Mouse (Mus musculus) adrenal gland (tissue): Measurements from ENCODE around the gene Gpc1.

Source experiments
- intact Hi-C: fragments of 180-260 bp; cut with DNase I; formaldehyde crosslinking; loops from one replicate; pipeline ENCODE4 v1.15.1; 2025

Gene Gpc1

DNA sequence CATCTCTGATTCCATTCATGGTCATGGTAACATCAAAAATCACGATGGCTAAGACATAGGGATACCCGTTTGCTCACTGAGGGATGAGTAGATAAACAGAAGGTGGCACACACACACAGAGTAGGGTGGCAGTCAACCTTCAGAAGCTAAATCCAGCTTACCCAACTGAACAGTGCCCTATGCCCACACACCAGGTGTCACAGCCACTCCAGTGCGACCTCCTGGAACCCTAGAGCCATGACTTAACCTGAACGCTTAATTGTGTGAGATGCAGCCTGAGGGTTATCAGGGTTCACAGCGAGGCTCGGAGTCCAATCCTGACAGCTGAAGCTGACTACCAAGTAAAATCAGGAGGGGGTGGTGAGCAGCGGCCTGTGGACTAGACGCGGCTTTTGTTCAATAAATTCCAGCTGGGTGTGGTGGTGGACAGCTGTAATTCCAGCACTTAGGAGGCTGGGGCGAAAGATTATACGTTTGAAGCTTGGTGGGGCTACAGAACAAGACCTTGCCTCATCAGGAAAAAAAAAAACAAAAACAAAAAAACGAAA lies 46.1 kb downstream of the Gpc1 start:
- intact Hi-C loops, result no loop called here

DNA sequence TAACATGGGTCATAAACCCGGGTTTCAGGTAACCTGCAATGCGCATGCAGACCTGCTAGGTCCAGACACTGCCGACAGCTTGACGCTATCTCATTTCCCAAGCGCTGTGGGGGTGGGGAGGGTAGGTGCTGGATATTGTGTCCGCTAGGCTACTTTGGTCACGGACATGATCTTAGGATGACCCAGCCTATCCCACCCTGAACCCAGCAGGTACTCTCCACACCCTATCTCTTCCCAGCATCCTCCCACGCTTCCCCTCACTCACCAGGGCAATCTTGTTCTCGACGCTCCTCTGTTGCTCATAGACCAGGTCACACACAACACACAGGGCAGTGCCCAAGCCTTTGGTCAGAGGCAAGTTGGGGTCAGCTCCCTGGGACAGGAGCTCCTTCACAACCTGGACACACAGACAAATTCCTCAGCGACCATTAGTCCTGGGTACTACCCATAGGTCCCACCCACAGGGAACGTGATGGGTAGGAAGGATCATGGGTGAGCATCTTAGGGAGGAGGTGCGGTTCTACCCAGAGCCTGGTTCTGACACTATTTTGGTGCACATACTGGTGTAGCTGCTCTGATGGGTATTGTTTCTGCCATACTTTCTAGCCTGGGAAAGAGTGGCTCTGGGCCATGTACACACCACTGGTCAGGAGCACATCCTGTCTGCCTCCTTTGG lies 46.8 kb downstream of the Gpc1 start:
- intact Hi-C loops, result no loop called here

GRCm38 (mm10) chr1:92879266-92879665 lies 47.8 kb downstream of the Gpc1 start:
- intact Hi-C loops, result no loop called here

GRCm38 (mm10) chr1:92880101-92880500 lies 48.7 kb downstream of the Gpc1 start:
- intact Hi-C loops, result no loop called here

- intact Hi-C loops, result no loop called here
These were observed 50.5 kb downstream of the Gpc1 start for GRCm38 (mm10) chr1:92881982-92882381.

DNA sequence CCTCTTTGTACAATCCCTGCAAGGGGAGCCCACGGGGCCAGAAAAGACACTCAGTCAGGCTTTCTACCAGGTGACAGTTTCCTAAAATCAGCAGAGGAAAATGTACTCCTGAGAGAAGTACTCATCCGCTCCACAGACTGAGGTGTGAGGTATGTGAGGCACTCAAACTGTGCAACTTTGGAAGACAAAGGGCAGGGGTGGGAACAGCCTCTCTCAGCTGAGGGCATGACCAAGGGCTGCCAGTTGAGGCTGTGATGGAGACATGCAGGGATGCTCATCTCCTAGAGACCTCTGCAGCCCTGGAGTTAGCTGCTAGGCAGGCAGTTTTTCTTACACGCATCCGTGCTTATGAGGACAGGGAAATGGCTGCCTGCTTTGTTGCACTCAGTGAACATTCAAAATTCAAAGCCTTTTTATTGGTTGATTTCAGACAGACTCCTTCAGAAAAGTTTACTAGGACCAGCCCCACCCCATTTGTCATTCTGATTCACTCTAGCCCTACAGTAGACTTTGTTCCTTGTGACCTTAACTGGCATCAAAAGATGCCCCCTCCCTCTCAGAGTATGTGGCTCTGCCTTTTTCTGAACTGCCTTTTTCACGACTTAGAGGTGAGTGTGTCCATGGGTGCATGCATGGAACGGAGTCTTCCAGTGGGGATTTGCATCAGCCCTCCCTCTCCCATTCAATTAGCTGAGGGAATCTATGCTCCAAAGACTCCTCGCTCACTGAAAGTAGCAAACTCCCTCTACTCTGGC lies 57.6 kb downstream of the Gpc1 start:
- intact Hi-C loops, result no loop called here

- intact Hi-C loops, result no loop called here
These were observed 61.3 kb downstream of the Gpc1 start for GRCm38 (mm10) chr1:92892791-92893190.

GRCm38 (mm10) chr1:92893896-92894295 lies 62.5 kb downstream of the Gpc1 start:
- intact Hi-C loops, result no loop called here

DNA sequence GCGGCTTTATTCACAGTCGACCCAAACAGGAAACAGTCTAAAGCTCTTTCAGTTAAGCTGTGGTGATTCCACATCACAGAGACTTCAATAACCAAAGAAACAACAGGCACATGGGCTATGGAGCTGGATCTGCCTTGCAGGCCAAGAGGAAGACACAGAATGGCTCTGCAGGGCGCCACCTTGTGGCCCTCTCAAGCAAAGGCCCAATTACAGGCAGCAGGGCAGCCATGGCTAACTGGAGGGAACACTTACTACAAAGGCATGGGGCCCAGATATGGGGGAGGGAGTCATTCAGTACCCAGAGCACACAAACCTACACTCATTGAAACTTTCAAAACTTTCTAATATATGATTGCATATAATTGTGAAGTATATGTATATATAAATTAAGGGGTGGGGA lies 63.6 kb downstream of the Gpc1 start:
- intact Hi-C loops, result loop anchor here (5.0 kb wide), 2 partner anchors 53 to 198 kb away; no protein-coding TSS in a partner anchor

DNA sequence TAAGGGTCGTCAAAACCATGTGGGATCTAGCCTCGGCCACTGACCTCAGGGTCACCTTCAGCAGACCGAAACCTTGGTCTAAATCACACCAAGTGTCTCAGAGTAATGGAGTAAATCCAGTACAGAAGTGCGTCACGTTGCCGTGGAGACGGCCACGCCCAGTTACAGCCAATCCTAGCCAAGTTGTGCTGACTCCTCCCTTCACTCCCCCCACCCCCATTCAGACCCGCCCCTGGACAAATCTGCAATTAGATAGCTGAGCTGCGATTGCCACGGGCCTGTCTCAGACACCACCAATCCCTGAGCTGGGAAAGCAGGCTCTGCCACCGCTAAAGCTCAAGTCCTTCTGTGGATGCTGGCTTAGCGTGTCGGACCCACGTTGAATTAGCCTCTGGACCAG lies 71.3 kb downstream of the Gpc1 start, which contains the start of gene Ankmy1:
TSS of gene Ankmy1 (minus strand) at position 121 of the 400 bp plus-strand sequence.
- intact Hi-C loops, result no loop called here

DNA sequence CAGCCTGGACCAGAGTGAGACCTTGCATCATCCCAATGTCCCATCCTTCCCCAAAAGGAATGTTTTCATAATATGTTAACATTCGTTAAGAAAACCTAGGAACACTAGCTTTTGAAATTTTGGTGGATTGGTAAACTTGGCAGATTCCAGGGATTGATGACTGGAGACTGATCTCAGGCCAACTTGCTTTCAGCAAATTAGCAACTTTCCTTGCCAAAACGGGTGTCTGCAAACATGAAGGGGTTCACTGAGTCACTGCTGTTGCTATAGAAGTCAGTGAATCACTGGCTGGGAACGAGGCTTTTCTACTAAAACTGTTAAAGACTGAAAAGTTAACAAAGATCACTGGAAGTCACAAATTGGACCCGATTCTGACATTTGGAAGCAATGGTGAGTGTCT lies 72.2 kb downstream of the Gpc1 start:
- intact Hi-C loops, result no loop called here

DNA sequence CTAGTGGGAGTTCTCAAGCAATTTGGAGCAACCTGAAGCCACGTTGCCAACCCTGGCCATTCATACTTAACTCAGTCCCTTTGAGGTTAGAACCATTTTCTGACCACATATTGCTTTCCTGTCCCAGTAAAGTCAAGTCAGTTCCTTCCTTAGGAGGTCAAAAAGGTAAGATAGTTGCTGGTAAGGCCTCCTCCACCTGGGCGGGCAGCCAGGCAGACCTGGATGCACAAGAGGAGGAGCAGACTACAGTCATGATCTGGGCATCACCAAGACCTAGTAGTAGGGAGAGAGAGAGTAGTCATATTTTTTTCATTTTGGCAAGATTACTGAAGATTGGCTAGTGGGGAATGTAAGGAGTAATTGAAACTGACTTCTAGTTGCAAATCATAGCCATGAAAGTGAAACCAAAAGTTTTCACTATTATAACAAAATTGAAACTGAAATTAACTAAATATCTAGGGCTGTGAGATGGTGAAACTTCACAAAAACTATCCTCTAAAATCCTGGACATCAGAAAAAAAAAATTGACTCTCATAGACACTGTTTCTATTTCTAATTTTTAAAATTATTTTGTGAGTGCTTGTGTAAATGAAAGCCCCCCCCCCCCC lies 74.4 kb downstream of the Gpc1 start:
- intact Hi-C loops, result no loop called here

- intact Hi-C loops, result no loop called here
These were observed 75.6 kb downstream of the Gpc1 start, which contains the start of gene Dusp28 for GRCm38 (mm10) chr1:92906779-92907631. Gene Dusp28 (plus strand): TSS chr1:92906981.

DNA sequence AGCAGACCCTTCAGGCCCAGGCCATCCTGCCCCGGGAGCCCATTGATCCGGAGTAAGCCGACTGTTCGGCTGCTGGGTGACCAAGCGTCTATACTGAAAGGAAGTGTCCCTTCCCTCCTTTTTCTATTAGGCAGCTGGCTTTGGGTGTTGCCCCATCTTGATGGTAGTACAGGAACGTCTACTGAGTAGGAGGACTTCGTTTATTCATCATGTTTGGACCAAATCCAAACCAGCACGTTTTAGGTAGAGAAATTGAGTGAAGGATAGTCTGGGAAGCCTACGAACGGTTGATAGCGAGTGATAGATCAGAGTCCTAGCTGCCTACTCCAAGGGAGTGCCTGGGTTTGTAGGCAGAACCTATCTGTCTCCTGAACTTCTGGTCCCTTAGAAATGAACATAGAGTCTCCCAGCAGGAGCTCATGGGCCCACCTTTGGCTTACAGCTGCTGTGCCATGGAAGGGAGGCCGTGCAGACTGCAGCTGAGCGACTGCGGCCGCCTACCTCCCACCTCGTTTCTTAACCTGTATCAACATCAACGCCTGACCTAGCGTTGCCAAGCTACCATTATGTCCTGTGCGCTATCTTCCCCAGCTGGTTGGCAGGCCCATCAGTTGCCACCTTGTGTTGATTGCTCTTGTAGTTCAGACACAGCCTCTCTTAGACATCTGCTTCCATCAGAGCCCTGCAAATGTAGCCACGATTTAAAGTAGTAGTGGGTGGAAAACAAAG lies 76.4 kb downstream of the Gpc1 start:
- intact Hi-C loops, result no loop called here

- intact Hi-C loops, result no loop called here
These were observed 77.2 kb downstream of the Gpc1 start for GRCm38 (mm10) chr1:92908664-92909063.

DNA sequence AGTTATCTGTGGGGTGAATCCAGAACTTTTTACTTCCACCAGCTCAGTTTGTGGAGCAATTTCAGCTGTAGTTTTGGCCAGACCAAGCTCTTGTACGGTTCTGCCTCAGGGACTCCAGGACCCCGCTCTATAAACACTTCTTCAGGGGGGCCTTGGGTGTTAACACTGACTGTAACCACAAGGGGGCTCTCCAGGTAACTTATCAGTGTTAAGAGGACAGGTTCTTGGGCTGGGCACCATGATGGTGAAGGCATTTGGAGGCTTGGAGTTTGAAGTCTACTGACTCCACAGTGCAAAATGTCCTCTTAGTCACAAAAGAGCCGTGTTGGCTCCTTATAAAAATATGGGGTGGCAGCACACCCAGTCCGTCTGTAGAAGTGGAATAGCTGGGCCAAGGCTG lies 77.6 kb downstream of the Gpc1 start:
- intact Hi-C loops, result no loop called here
